Mouse (Mus musculus) limb, embryonic 12.5 days (tissue): ENCODE data around the gene Olig1. TPM values are rescaled to one million over a fixed set of nuclear protein-coding genes. Genes with fewer than 3 reads are reported as not detected.

Source experiments
- ATAC-seq: fragments of 200-750 bp; cut with Nextera tagmentation; 2 replicates; pipeline ENCODE4 v1.8.0; 2017; ENCODE audit warnings: low read depth, moderate TSS enrichment; ENCODE audit not compliant: insufficient number of reproducible peaks, insufficient read depth, low FRiP score, low TSS enrichment
- H3K27ac ChIP-seq: fragments of 300-500 bp; sonication (generic); 2 replicates; pipeline ENCODE4 v1.5.1; 2016; ENCODE audit warnings: mild to moderate bottlenecking, moderate library complexity
- H3K27me3 ChIP-seq: fragments of 300-500 bp; sonication (generic); 2 replicates; pipeline ENCODE4 v1.6.1; 2016; ENCODE audit warnings: mild to moderate bottlenecking, moderate library complexity
- H3K36me3 ChIP-seq: fragments of 300-500 bp; sonication (generic); 2 replicates; pipeline ENCODE4 v1.6.1; 2016; ENCODE audit warnings: mild to moderate bottlenecking, moderate library complexity
- H3K4me1 ChIP-seq: fragments of 300-500 bp; sonication (generic); replicated peaks from 2 replicates; pipeline ENCODE4 v1.6.1; 2016
- H3K4me2 ChIP-seq: fragments of 300-500 bp; sonication (generic); 2 replicates; pipeline ENCODE4 v1.6.1; 2016; ENCODE audit warnings: mild to moderate bottlenecking, moderate library complexity
- H3K4me3 ChIP-seq: fragments of 300-500 bp; sonication (generic); replicated peaks from 2 replicates; pipeline ENCODE4 v1.5.1; 2016; ENCODE audit warnings: mild to moderate bottlenecking
- H3K9ac ChIP-seq: fragments of 300-500 bp; sonication (generic); replicated peaks from 2 replicates; pipeline ENCODE4 v1.6.1; 2016; ENCODE audit warnings: mild to moderate bottlenecking, moderate library complexity
- H3K9me3 ChIP-seq: fragments of 300-500 bp; sonication (generic); 2 replicates; pipeline ENCODE4 v1.6.1; 2016; ENCODE audit warnings: mild to moderate bottlenecking, moderate library complexity
- WGBS: fragments of 180-500 bp; shearing (Covaris S2); methylation state at CpG from one replicate; pipeline ENCODE4 v1.1.7; 2016; 5-methylcytosine and 5-hydroxymethylcytosine counted together
- polyA plus RNA-seq: library from polyadenylated mRNA; unstranded; fragments of >200 nt; fragmentation: Nextera tagmentation; extraction: Ambion mirVana; gene quantifications from 2 replicates; pipeline ENCODE4 v1.2.1, GENCODE M21; 2016

The Olig1 gene
- polyA plus RNA-seq, result 0.09 TPM in 1 of 2 replicates, not detected in the other

DNA sequence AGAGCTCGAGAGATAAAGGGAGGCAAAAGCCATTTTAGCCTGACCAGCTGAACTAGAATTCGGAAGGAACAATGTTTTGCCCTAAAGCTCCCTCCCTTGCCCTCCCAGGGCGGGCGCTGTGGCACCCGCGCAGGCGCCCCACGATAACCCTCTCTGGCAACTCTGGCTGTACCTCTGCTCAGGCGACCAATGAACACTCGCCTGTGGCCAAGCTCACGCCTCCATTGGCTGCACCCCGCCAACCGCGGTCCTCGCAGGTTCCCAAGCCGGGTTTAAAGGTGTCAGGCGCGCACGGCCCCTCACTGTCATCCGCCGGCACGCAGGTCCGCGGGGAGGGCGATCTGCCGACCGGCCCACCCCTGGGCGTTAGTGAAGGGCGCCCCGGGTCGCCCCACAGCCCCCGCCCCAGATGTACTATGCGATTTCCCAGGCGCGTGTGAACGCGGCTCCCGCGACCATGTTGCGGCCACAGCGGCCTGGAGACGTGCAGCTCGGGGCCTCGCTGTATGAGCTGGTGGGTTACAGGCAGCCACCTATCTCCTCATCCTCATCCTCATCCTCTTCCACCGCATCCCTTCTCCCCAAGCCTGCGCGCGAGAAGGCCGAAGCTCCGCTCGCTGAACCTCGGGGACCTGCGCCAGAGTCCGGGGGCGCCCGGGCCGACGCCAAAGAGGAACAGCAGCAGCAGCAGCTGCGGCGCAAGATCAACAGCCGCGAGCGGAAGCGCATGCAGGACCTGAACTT lies at the start of gene Olig1:
Gene Olig1, plus strand, starts transcription at position 305 of the 744 bp plus-strand sequence.
- WGBS, result under 1% methylated on average over 63 of the region's 64 CpGs
- Histone ChIP-seq H3K9me3 (no peaks in the 10 kb centered on the region), H3K36me3 (no peaks in the 10 kb centered on the region), H3K27ac (no peak within 1 kb of the TSS), H3K27me3 (peaks cover 100% of the 10 kb centered on the region), H3K9ac (peak within 1 kb of the TSS; percentile 50; the same call in 1 of the 2 replicates), H3K4me2 (peak within 1 kb of the TSS; percentile 81), H3K4me3 (peak within 1 kb of the TSS; percentile 44), H3K4me1 (peaks cover 34% of the 10 kb centered on the region)
- peak; percentile 73; the same call in 1 of the 2 replicates for ATAC-seq

DNA sequence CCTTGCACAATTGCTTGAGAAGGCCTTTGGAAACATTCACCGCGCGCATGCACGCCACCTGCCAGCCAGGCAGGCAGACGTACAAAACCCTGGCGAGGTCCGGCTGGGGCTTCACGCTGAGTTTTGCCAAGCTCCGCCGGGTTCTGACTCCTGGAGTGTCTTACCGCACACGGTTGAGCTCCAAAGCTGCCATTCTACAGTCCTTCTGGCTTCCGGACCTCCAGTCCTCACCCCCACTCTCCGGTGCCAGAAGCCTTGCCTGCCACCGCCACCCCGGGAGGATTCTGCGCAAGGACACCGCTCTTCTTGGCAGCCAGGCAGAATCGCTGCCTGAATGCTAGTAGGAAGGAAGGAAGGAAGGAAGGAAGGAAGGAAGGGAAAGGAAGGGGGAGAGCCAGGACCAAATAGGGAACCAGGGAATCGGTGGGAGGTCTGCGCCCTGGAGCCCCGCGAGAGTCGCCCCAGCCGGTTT lies 47.4 kb upstream of the Olig1 start:
- Histone ChIP-seq H3K4me2 (peak overlapping the region; percentile 18), H3K27ac (no peak overlapping the region), H3K9me3 (peaks cover 5% of the 10 kb centered on the region), H3K9ac (no peak overlapping the region), H3K36me3 (no peaks in the 10 kb centered on the region), H3K4me3 (peak overlapping the region; percentile 1; the same call in 1 of the 2 replicates), H3K27me3 (peaks cover 99% of the 10 kb centered on the region), H3K4me1 (peaks cover 41% of the 10 kb centered on the region)
- 1% methylated on average over 25 of the region's 25 CpGs for WGBS
- ATAC-seq, result no peak

DNA sequence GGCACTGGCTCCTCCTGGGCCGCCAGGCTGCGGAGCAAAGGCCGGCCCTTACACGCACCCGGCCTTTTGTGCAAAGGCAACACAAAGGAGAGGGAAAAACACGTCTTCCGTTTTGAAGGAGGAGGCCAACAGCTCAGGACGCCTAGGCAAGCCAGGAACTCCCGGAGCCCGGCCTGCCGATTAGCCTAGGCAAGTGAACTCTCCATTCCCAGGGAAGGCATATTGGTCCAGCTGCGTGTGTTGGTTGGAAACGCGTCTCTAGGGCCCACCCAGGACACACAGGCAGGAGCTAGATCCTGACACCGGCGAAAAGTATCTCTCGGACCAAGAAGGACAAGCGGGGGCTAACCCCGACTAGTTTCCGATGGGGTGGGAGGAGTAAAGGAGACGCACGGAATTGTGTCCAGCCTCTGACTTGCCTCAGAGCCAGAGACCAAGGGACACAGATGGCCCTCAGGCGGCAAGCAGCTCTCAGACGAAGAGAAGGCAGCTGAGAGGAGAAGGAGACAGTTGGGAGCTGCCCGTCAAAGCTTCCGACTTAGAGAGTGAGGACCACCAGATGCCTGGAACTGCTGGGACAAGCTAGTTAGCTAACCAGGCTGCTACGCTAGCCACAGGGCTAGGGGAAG lies 46.8 kb upstream of the Olig1 start:
- Histone ChIP-seq H3K27ac (no peak overlapping the region), H3K36me3 (no peaks in the 10 kb centered on the region), H3K27me3 (peaks cover 99% of the 10 kb centered on the region), H3K9me3 (peaks cover 5% of the 10 kb centered on the region), H3K4me1 (peaks cover 44% of the 10 kb centered on the region), H3K4me2 (peak overlapping the region; percentile 18; the same call in 1 of the 2 replicates), H3K4me3 (peak overlapping the region; percentile 13), H3K9ac (no peak overlapping the region)
- no peak for ATAC-seq
- WGBS, result under 1% methylated on average over 27 of the region's 27 CpGs

DNA sequence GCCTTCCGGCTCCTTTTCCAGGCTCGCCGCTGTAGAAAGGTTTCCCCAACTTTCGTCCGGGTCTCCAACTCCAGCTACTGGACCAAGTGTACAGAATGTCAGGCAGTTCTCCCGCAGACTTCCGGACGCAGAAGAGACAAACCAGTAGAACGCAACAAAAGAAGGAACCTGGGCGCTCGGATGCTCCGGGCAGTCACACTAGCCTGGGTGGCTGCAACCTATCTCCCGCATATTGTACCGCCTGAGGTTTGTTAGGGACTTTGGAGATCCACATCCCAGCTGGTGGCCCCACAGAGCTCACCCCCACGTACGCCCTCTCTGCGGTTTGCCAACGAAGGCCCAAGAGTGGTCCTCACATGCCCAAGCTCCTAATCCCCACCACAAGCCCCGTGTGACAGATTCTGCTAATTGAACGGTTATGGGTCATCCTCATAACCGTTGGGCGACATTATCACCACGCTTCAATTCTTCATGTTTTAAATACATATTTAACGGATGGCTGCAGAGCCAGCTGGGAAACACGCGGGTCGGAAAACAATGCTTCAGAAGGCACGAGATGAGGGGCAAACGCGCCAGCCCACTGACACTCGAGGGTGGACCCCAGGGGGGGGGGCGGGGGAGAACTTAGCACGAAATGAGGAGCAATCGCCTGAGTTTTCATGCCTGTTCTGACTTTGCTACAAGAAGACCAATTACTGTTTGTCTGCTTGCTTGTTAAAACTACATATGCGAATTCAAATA lies 46.1 kb upstream of the Olig1 start:
- ATAC-seq, result no peak
- Histone ChIP-seq H3K27me3 (peaks cover 100% of the 10 kb centered on the region), H3K27ac (no peak overlapping the region), H3K36me3 (no peaks in the 10 kb centered on the region), H3K4me3 (peak overlapping the region; percentile 13; the same call in 1 of the 2 replicates), H3K4me2 (peak overlapping the region; percentile 18; the same call in 1 of the 2 replicates), H3K9me3 (no peaks in the 10 kb centered on the region), H3K4me1 (peaks cover 44% of the 10 kb centered on the region), H3K9ac (no peak overlapping the region)
- WGBS, result 2% methylated on average over 35 of the region's 35 CpGs

DNA sequence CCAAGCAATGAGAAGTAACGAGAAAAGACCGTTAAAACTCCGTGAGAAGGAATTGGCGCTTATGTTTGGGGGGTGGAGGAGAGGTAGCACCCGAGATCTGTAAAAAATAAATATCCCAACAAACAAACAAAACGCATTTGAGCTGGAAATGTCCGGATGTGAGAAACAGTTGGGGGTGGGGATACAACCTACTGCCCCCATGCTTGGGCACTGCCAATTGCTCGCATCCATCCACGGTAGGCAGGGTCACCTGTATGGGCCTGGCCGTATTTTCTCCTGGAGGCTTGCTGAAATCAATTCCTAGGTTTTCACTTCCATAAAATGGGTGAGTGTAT lies 45.5 kb upstream of the Olig1 start:
- no peak overlapping the region for H3K4me3 ChIP-seq
- no peak for ATAC-seq
- no peak overlapping the region for H3K27ac ChIP-seq
- H3K4me2 ChIP-seq, result no peak overlapping the region
- no peak overlapping the region for H3K9ac ChIP-seq
- peaks cover 44% of the 10 kb centered on the region for H3K4me1 ChIP-seq
- H3K27me3 ChIP-seq, result peaks cover 100% of the 10 kb centered on the region
- 7% methylated on average over 10 of the region's 10 CpGs for WGBS
- no peaks in the 10 kb centered on the region for H3K36me3 ChIP-seq
- H3K9me3 ChIP-seq, result no peaks in the 10 kb centered on the region

DNA sequence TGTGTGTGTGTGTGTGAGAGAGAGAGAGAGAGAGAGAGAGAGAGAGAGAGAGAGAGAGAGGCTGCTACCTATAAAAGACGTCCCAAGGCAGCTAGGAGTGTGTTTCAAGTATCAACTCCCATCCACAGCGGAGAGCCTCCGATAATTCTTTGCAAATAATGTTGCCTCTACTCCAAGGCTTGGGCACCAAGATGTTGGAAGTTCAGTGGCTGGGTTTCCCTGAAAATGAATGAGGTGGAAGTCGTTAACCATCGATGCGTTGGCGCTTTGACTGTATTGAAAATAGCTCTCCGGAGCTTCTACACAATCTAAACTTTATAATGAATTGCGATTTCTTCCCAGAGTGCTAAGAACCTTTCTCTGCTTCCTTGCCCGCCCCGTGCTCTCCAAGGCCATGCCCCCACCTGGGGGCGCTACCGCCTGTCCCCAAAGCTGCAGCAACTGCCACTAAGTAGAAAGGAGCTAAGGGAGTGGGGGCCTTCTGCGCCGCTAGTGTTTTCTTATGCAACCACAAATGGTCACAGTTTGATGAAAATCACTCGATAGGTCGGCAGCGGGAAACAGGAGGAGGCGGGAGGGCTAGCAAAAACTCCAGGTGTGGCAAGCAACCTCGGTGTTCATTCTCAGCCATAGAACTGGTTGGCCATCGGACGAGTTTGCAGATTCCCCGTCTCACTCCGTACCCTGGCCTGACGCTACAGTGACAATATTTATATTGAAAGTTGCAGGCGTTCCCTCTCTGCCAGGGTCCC lies 44.9 kb upstream of the Olig1 start:
- Histone ChIP-seq H3K27ac (no peak overlapping the region), H3K9me3 (no peaks in the 10 kb centered on the region), H3K27me3 (peaks cover 100% of the 10 kb centered on the region), H3K4me2 (peak overlapping the region; percentile 52), H3K4me1 (peaks cover 44% of the 10 kb centered on the region), H3K4me3 (peak overlapping the region; percentile 31), H3K36me3 (no peaks in the 10 kb centered on the region), H3K9ac (0 out of 2 replicates have a peak overlapping the region, but pooled peaks have one; percentile 27)
- ATAC-seq, result no peak
- under 1% methylated on average over 26 of the region's 26 CpGs for WGBS

DNA sequence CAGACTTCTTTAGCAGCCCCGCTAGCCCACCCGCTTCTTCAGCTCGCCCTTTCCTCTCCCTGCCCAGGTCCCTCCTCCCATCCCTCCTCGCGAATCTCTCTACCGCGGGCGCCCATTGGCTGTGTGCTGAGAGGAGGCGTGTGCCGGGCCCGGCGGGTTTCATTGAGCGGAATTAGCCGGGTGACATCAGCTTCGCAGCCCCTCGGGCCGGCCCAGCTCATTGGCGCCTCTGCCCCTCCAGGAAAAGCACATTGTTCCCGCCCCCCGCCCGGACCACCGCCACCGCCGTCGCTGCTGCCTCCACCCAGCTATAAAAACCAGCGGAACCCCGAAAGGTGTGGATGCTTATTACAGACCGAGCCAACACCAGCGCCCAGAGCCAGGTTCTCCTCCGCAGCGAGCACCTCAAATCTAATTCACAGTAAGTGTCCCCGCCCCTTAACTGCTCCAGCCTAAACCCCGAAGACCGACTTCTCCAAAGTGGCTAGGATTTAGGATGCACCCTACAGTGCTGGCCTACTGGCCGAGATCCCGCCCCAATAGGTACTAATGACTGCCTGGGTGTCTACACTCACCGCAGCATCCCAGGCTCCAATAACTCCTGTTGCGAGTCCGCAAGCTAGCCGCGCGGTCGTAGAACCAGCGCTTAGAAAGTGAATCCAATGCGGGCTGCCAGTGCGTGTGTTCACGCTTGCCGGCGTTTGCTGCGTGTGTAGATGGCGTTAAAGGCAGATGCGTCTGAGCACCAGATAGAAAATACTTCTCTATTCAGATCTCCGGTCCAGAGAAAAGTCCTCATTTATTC lies 44.1 kb upstream of the Olig1 start, which contains the start of gene Olig2:
Gene Olig2, plus strand, starts transcription at position 225 of the 805 bp plus-strand sequence.
- H3K9ac ChIP-seq, result 0 out of 2 replicates have a peak within 1 kb of the TSS, but pooled peaks have one; percentile 27
- under 1% methylated on average over 53 of the region's 53 CpGs for WGBS
- H3K4me2 ChIP-seq, result peak within 1 kb of the TSS; percentile 52
- no peaks in the 10 kb centered on the region for H3K36me3 ChIP-seq
- no peaks in the 10 kb centered on the region for H3K9me3 ChIP-seq
- peak; percentile 80 for ATAC-seq
- H3K4me1 ChIP-seq, result peaks cover 37% of the 10 kb centered on the region
- peak within 1 kb of the TSS; percentile 31 for H3K4me3 ChIP-seq
- peaks cover 100% of the 10 kb centered on the region for H3K27me3 ChIP-seq
- no peak within 1 kb of the TSS for H3K27ac ChIP-seq

DNA sequence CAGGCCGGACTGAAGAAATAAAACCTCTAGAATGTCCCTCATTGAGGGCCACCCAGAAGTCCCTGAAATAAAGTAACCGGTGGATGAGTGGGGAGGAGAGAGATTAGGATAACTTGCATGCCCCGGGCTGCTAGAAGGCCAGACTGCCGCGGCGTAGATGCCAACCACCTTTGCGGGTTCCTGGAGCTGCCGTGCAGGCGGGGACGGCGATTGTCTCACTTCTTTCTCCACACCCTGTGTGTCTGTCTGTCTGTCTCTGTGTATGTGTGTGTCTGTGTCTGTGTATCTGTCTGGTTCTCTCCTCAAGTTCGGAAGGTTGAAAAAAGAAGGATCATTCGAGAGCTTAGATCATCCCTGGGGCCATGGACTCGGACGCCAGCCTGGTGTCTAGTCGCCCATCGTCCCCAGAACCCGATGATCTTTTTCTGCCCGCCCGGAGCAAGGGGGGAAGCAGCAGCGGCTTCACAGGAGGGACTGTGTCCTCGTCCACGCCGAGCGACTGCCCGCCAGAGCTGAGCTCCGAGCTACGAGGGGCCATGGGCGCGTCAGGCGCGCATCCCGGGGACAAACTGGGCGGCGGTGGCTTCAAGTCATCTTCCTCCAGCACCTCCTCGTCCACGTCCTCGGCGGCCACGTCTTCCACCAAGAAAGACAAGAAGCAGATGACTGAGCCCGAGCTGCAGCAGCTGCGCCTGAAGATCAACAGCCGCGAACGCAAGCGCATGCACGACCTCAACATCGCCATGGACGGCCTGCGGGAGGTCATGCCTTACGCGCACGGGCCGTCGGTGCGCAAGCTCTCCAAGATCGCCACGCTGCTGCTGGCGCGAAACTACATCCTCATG lies 43.3 kb upstream of the Olig1 start:
- H3K36me3 ChIP-seq, result no peaks in the 10 kb centered on the region
- peaks cover 37% of the 10 kb centered on the region for H3K4me1 ChIP-seq
- H3K4me2 ChIP-seq, result peak overlapping the region; percentile 35
- H3K4me3 ChIP-seq, result peak overlapping the region; percentile 21; the same call in 1 of the 2 replicates
- no peak overlapping the region for H3K9ac ChIP-seq
- WGBS, result under 1% methylated on average over 60 of the region's 60 CpGs
- H3K27ac ChIP-seq, result no peak overlapping the region
- H3K27me3 ChIP-seq, result peaks cover 100% of the 10 kb centered on the region
- H3K9me3 ChIP-seq, result no peaks in the 10 kb centered on the region
- ATAC-seq, result no peak

DNA sequence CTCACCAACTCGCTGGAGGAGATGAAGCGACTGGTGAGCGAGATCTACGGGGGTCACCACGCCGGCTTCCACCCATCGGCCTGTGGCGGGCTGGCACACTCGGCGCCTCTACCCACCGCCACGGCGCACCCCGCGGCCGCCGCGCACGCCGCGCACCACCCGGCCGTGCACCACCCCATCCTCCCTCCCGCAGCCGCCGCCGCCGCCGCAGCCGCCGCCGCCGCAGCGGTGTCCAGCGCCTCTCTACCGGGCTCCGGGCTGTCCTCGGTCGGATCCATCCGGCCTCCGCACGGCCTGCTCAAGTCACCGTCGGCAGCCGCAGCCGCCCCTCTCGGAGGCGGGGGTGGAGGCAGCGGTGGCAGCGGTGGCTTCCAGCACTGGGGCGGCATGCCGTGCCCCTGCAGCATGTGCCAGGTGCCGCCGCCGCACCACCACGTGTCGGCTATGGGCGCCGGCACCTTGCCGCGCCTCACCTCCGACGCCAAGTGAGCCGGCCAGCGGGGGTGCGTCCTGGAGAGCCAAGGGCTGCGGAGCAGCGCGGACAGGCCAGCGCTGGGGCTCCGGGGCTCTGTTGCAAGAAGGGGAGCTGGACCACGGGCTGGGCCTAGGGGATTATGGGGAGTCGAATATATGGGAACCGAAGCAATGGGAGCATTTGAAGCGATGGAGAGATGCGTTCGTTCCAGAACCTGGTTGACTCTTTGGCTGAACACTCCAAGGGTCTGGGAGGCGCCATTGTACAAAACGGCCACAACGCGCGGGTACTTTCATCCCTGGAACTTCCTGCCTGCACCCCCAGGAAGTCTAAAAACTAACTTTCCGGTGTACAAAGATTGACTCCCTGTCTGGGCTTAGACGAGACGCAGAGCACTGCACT lies 42.5 kb upstream of the Olig1 start:
- Histone ChIP-seq H3K4me3 (peak overlapping the region; percentile 21), H3K27me3 (peaks cover 100% of the 10 kb centered on the region), H3K4me2 (peak overlapping the region; percentile 35), H3K4me1 (peaks cover 38% of the 10 kb centered on the region), H3K9me3 (no peaks in the 10 kb centered on the region), H3K36me3 (no peaks in the 10 kb centered on the region), H3K27ac (no peak overlapping the region), H3K9ac (no peak overlapping the region)
- ATAC-seq, result no peak
- WGBS, result under 1% methylated on average over 82 of the region's 85 CpGs
